Mouse (Mus musculus): ENCODE data around the gene Tenm2.

Gene Tenm2

GRCm38 (mm10) chr11:35980411-35980917, 1255.3 kb downstream of the Tenm2 start, which contains the start of gene Wwc1:
Gene Wwc1 (minus strand): TSS chr11:35980527.
- in situ Hi-C loops (cut with MboI; ENCODE audit: low pct_unique_long_range_greater_than_20kb in 1 of 2, low sequenced_read_pairs in 2 of 2, unreplicated experiment in 1 of 2): loop anchor here in 1 of 2 experiments (25.0 kb wide), 1 partner anchor 568 kb away; no protein-coding TSS in a partner anchor

- in situ Hi-C loops (cut with MboI; ENCODE audit: low pct_unique_long_range_greater_than_20kb in 1 of 2, low sequenced_read_pairs in 2 of 2, unreplicated experiment in 1 of 2): loop anchor here in 1 of 2 experiments (25.0 kb wide), 1 partner anchor 568 kb away; no protein-coding TSS in a partner anchor
Measured at GRCm38 (mm10) chr11:35979733-35980410, 1255.9 kb downstream of the Tenm2 start.

- in situ Hi-C loops (cut with MboI; ENCODE audit: low pct_unique_long_range_greater_than_20kb in 1 of 2, low sequenced_read_pairs in 2 of 2, unreplicated experiment in 1 of 2): loop anchor here in 1 of 2 experiments (25.0 kb wide), 1 partner anchor 567 kb away; no protein-coding TSS in a partner anchor
Measured at GRCm38 (mm10) chr11:35979266-35979732, 1256.5 kb downstream of the Tenm2 start.

- in situ Hi-C loops (cut with MboI; ENCODE audit: low pct_unique_long_range_greater_than_20kb in 1 of 2, low sequenced_read_pairs in 2 of 2, unreplicated experiment in 1 of 2): loop anchor here in 1 of 2 experiments (25.0 kb wide), 1 partner anchor 565 kb away; no protein-coding TSS in a partner anchor
Measured at GRCm38 (mm10) chr11:35977796-35978195, 1258.0 kb downstream of the Tenm2 start.

- in situ Hi-C loops (cut with MboI; ENCODE audit: low pct_unique_long_range_greater_than_20kb in 1 of 2, low sequenced_read_pairs in 2 of 2, unreplicated experiment in 1 of 2): loop anchor here in 1 of 2 experiments (25.0 kb wide), 1 partner anchor 565 kb away; no protein-coding TSS in a partner anchor
Measured at GRCm38 (mm10) chr11:35977096-35977495, 1258.7 kb downstream of the Tenm2 start.

- in situ Hi-C loops (cut with MboI; ENCODE audit: low pct_unique_long_range_greater_than_20kb in 1 of 2, low sequenced_read_pairs in 2 of 2, unreplicated experiment in 1 of 2): loop anchor here in 1 of 2 experiments (25.0 kb wide), 1 partner anchor 564 kb away; no protein-coding TSS in a partner anchor
Measured at GRCm38 (mm10) chr11:35976482-35976881, 1259.3 kb downstream of the Tenm2 start.

GRCm38 (mm10) chr11:35974632-35975450, 1260.9 kb downstream of the Tenm2 start:
- in situ Hi-C loops (cut with MboI; ENCODE audit: low pct_unique_long_range_greater_than_20kb in 1 of 2, low sequenced_read_pairs in 2 of 2, unreplicated experiment in 1 of 2): loop anchor here in 1 of 2 experiments (25.0 kb wide), 1 partner anchor 563 kb away; no protein-coding TSS in a partner anchor

- in situ Hi-C loops (cut with MboI; ENCODE audit: low pct_unique_long_range_greater_than_20kb in 1 of 2, low sequenced_read_pairs in 2 of 2, unreplicated experiment in 1 of 2): no loop called here
Measured at GRCm38 (mm10) chr11:35973135-35973534, 1262.6 kb downstream of the Tenm2 start.

- in situ Hi-C loops (cut with MboI; ENCODE audit: low pct_unique_long_range_greater_than_20kb in 1 of 2, low sequenced_read_pairs in 2 of 2, unreplicated experiment in 1 of 2): no loop called here
Measured at GRCm38 (mm10) chr11:35972270-35972931, 1263.4 kb downstream of the Tenm2 start.

- in situ Hi-C loops (cut with MboI; ENCODE audit: low pct_unique_long_range_greater_than_20kb in 1 of 2, low sequenced_read_pairs in 2 of 2, unreplicated experiment in 1 of 2): no loop called here
Measured at GRCm38 (mm10) chr11:35970806-35971705, 1264.7 kb downstream of the Tenm2 start.

- in situ Hi-C loops (cut with MboI; ENCODE audit: low pct_unique_long_range_greater_than_20kb in 1 of 2, low sequenced_read_pairs in 2 of 2, unreplicated experiment in 1 of 2): no loop called here
Measured at GRCm38 (mm10) chr11:35968291-35968690, 1267.5 kb downstream of the Tenm2 start.

GRCm38 (mm10) chr11:35963981-35964549, 1271.7 kb downstream of the Tenm2 start:
- in situ Hi-C loops (cut with MboI; ENCODE audit: low pct_unique_long_range_greater_than_20kb in 1 of 2, low sequenced_read_pairs in 2 of 2, unreplicated experiment in 1 of 2): no loop called here

- in situ Hi-C loops (cut with MboI; ENCODE audit: low pct_unique_long_range_greater_than_20kb in 1 of 2, low sequenced_read_pairs in 2 of 2, unreplicated experiment in 1 of 2): no loop called here
Measured at GRCm38 (mm10) chr11:35963554-35963953, 1272.2 kb downstream of the Tenm2 start.

GRCm38 (mm10) chr11:35962431-35962830, 1273.3 kb downstream of the Tenm2 start:
- in situ Hi-C loops (cut with MboI; ENCODE audit: low pct_unique_long_range_greater_than_20kb in 1 of 2, low sequenced_read_pairs in 2 of 2, unreplicated experiment in 1 of 2): no loop called here

- in situ Hi-C loops (cut with MboI; ENCODE audit: low pct_unique_long_range_greater_than_20kb in 1 of 2, low sequenced_read_pairs in 2 of 2, unreplicated experiment in 1 of 2): no loop called here
Measured at GRCm38 (mm10) chr11:35959270-35959669, 1276.5 kb downstream of the Tenm2 start.
